Mouse (Mus musculus) heart, embryonic 12.5 days (tissue): ENCODE measurements at regions not wholly inside any gene's neighbourhood (a gene's known extent, or its start where the extent isn't known, plus 50 kb on each side); places are given as distances from the start of the nearest gene placed in this dataset.

Experiments used
- ATAC-seq: fragments of 200-750 bp; cut with Nextera tagmentation; 2 replicates; pipeline ENCODE4 v1.8.0; 2017; ENCODE audit warnings: moderate TSS enrichment, moderate library complexity; ENCODE audit not compliant: insufficient number of reproducible peaks, low FRiP score
- H3K27ac ChIP-seq: fragments of 300-500 bp; sonication (generic); 2 replicates; pipeline ENCODE4 v1.5.1; 2016; ENCODE audit warnings: mild to moderate bottlenecking, moderate library complexity; ENCODE audit not compliant: poor library complexity, severe bottlenecking
- H3K27me3 ChIP-seq: fragments of 300-500 bp; sonication (generic); replicated peaks from 2 replicates; pipeline ENCODE4 v1.6.1; 2016; ENCODE audit warnings: mild to moderate bottlenecking, moderate library complexity
- H3K36me3 ChIP-seq: fragments of 300-500 bp; sonication (generic); 2 replicates; pipeline ENCODE4 v1.6.1; 2016; ENCODE audit warnings: mild to moderate bottlenecking, moderate library complexity
- H3K4me1 ChIP-seq: fragments of 300-500 bp; sonication (generic); replicated peaks from 2 replicates; pipeline ENCODE4 v1.6.1; 2016; ENCODE audit warnings: mild to moderate bottlenecking
- H3K4me2 ChIP-seq: fragments of 300-500 bp; sonication (generic); 2 replicates; pipeline ENCODE4 v1.6.1; 2016; ENCODE audit warnings: mild to moderate bottlenecking, moderate library complexity
- H3K4me3 ChIP-seq: fragments of 300-500 bp; sonication (generic); 2 replicates; pipeline ENCODE4 v1.5.1; 2016; ENCODE audit warnings: mild to moderate bottlenecking
- H3K9ac ChIP-seq: fragments of 300-500 bp; sonication (generic); 2 replicates; pipeline ENCODE4 v1.6.1; 2016; ENCODE audit warnings: mild to moderate bottlenecking, moderate library complexity
- H3K9me3 ChIP-seq: fragments of 300-500 bp; sonication (generic); replicated peaks from 2 replicates; pipeline ENCODE4 v1.6.1; 2016; ENCODE audit warnings: mild to moderate bottlenecking, moderate library complexity
- WGBS: fragments of 180-500 bp; shearing (Covaris S2); methylation state at CpG from one replicate; pipeline ENCODE4 v1.1.7; 2016; 5-methylcytosine and 5-hydroxymethylcytosine counted together

- WGBS = 83% methylated on average over 8 of the region's 8 CpGs
- Histone ChIP-seq H3K9me3 (0 out of 2 replicates have a peak, but pooled peaks cover 2% of the 10 kb centered on the region), H3K27me3 (no peaks in the 10 kb centered on the region), H3K9ac (no peak overlapping the region), H3K27ac (no peak overlapping the region), H3K4me1 (peaks cover 2% of the 10 kb centered on the region; the same call in 1 of the 2 replicates), H3K36me3 (no peaks in the 10 kb centered on the region), H3K4me2 (no peak overlapping the region), H3K4me3 (no peak overlapping the region)
- no peak for ATAC-seq
Observed at GRCm38 (mm10) chr7:113621316-113621715, 107.7 kb downstream of the Far1 start.

- H3K36me3 ChIP-seq = no peaks in the 10 kb centered on the region
- ATAC-seq = no peak
- 58% methylated on average over 13 of the region's 13 CpGs for WGBS
- no peak overlapping the region for H3K4me3 ChIP-seq
- no peaks in the 10 kb centered on the region for H3K27me3 ChIP-seq
- peaks cover 6% of the 10 kb centered on the region for H3K4me1 ChIP-seq
- peak overlapping the region; percentile 23 for H3K4me2 ChIP-seq
- H3K9me3 ChIP-seq = 0 out of 2 replicates have a peak, but pooled peaks cover 2% of the 10 kb centered on the region
- H3K9ac ChIP-seq = no peak overlapping the region
- 0 out of 2 replicates have a peak overlapping the region, but pooled peaks have one; percentile 30 for H3K27ac ChIP-seq
Observed at GRCm38 (mm10) chr7:113621898-113622510, 108.4 kb downstream of the Far1 start.

GRCm38 (mm10) chr7:113623296-113623695 lies 109.7 kb downstream of the Far1 start:
- H3K9me3 ChIP-seq = 0 out of 2 replicates have a peak, but pooled peaks cover 2% of the 10 kb centered on the region
- no peak overlapping the region for H3K4me2 ChIP-seq
- H3K27me3 ChIP-seq = no peaks in the 10 kb centered on the region
- H3K9ac ChIP-seq = no peak overlapping the region
- no peaks in the 10 kb centered on the region for H3K36me3 ChIP-seq
- no peak overlapping the region for H3K27ac ChIP-seq
- H3K4me3 ChIP-seq = no peak overlapping the region
- peaks cover 10% of the 10 kb centered on the region for H3K4me1 ChIP-seq
- 53% methylated on average over 4 of the region's 4 CpGs for WGBS
- ATAC-seq = no peak

- Histone ChIP-seq H3K27ac (no peak overlapping the region), H3K4me1 (peaks cover 10% of the 10 kb centered on the region), H3K9me3 (0 out of 2 replicates have a peak, but pooled peaks cover 2% of the 10 kb centered on the region), H3K4me2 (no peak overlapping the region), H3K9ac (no peak overlapping the region), H3K4me3 (no peak overlapping the region), H3K27me3 (no peaks in the 10 kb centered on the region), H3K36me3 (no peaks in the 10 kb centered on the region)
- no peak for ATAC-seq
- 84% methylated on average over 6 of the region's 6 CpGs for WGBS
Observed at GRCm38 (mm10) chr7:113623962-113624361, 110.3 kb downstream of the Far1 start.

GRCm38 (mm10) chr7:113626734-113627133 lies 113.1 kb downstream of the Far1 start:
- H3K27ac ChIP-seq = peak overlapping the region; percentile 54; the same call in 1 of the 2 replicates
- H3K4me3 ChIP-seq = no peak overlapping the region
- peaks cover 10% of the 10 kb centered on the region; the same call in 1 of the 2 replicates for H3K4me1 ChIP-seq
- no peaks in the 10 kb centered on the region for H3K36me3 ChIP-seq
- H3K27me3 ChIP-seq = no peaks in the 10 kb centered on the region
- 0 out of 2 replicates have a peak, but pooled peaks cover 2% of the 10 kb centered on the region for H3K9me3 ChIP-seq
- peak; percentile 69 for ATAC-seq
- H3K9ac ChIP-seq = no peak overlapping the region
- H3K4me2 ChIP-seq = no peak overlapping the region

- no peaks in the 10 kb centered on the region for H3K36me3 ChIP-seq
- H3K27ac ChIP-seq = no peak overlapping the region
- no peak for ATAC-seq
- no peaks in the 10 kb centered on the region for H3K9me3 ChIP-seq
- 70% methylated on average over 4 of the region's 4 CpGs for whole genome bisulfite sequencing
- no peak overlapping the region for H3K9ac ChIP-seq
- H3K4me1 ChIP-seq = no peaks in the 10 kb centered on the region
- H3K27me3 ChIP-seq = no peaks in the 10 kb centered on the region
- no peak overlapping the region for H3K4me2 ChIP-seq
- no peak overlapping the region for H3K4me3 ChIP-seq
Observed at GRCm38 (mm10) chr7:113637011-113637600, 123.5 kb downstream of the Far1 start.

- H3K9ac ChIP-seq = no peak overlapping the region
- WGBS = 75% methylated on average over 6 of the region's 6 CpGs
- no peak overlapping the region for H3K4me3 ChIP-seq
- no peaks in the 10 kb centered on the region for H3K4me1 ChIP-seq
- H3K27ac ChIP-seq = no peak overlapping the region
- no peak overlapping the region for H3K4me2 ChIP-seq
- H3K27me3 ChIP-seq = no peaks in the 10 kb centered on the region
- no peaks in the 10 kb centered on the region for H3K9me3 ChIP-seq
- H3K36me3 ChIP-seq = no peaks in the 10 kb centered on the region
- no peak for ATAC-seq
Observed at GRCm38 (mm10) chr7:113638098-113638497, 124.5 kb downstream of the Far1 start.

- Histone ChIP-seq H3K27me3 (no peaks in the 10 kb centered on the region), H3K4me1 (no peaks in the 10 kb centered on the region), H3K36me3 (no peaks in the 10 kb centered on the region), H3K9me3 (no peaks in the 10 kb centered on the region), H3K4me2 (no peak overlapping the region), H3K4me3 (no peak overlapping the region), H3K9ac (no peak overlapping the region), H3K27ac (no peak overlapping the region)
- WGBS = 88% methylated on average over 7 of the region's 7 CpGs
- no peak for ATAC-seq
Observed at GRCm38 (mm10) chr7:113642540-113642939, 123.3 kb upstream of the Spon1 start.

- Histone ChIP-seq H3K27ac (0 out of 2 replicates have a peak overlapping the region, but pooled peaks have one; percentile 80), H3K4me2 (no peak overlapping the region), H3K36me3 (no peaks in the 10 kb centered on the region), H3K27me3 (no peaks in the 10 kb centered on the region), H3K4me3 (no peak overlapping the region), H3K4me1 (peaks cover 34% of the 10 kb centered on the region), H3K9me3 (no peaks in the 10 kb centered on the region), H3K9ac (no peak overlapping the region)
- ATAC-seq = no peak
- 63% methylated on average over 1 of the region's 2 CpGs for WGBS
Observed at GRCm38 (mm10) chr7:113650631-113651030, 115.2 kb upstream of the Spon1 start.

- 6% methylated on average over 1 of the region's 1 CpGs for WGBS
- no peaks in the 10 kb centered on the region for H3K27me3 ChIP-seq
- peak overlapping the region; percentile 1; the same call in 1 of the 2 replicates for H3K4me2 ChIP-seq
- H3K9ac ChIP-seq = no peak overlapping the region
- no peak overlapping the region for H3K4me3 ChIP-seq
- no peaks in the 10 kb centered on the region for H3K36me3 ChIP-seq
- peak overlapping the region; percentile 80 for H3K27ac ChIP-seq
- ATAC-seq = peak; percentile 82
- no peaks in the 10 kb centered on the region for H3K9me3 ChIP-seq
- peaks cover 34% of the 10 kb centered on the region for H3K4me1 ChIP-seq
Observed at GRCm38 (mm10) chr7:113651696-113652095, 114.1 kb upstream of the Spon1 start.

- peaks cover 34% of the 10 kb centered on the region for H3K4me1 ChIP-seq
- H3K36me3 ChIP-seq = no peaks in the 10 kb centered on the region
- WGBS = 33% methylated on average over 5 of the region's 5 CpGs
- no peaks in the 10 kb centered on the region for H3K27me3 ChIP-seq
- H3K4me2 ChIP-seq = no peak overlapping the region
- no peaks in the 10 kb centered on the region for H3K9me3 ChIP-seq
- no peak for ATAC-seq
- no peak overlapping the region for H3K4me3 ChIP-seq
- no peak overlapping the region for H3K9ac ChIP-seq
- H3K27ac ChIP-seq = 0 out of 2 replicates have a peak overlapping the region, but pooled peaks have one; percentile 3
Observed at GRCm38 (mm10) chr7:113653130-113653529, 112.7 kb upstream of the Spon1 start.
